Mouse (Mus musculus): Measurements from ENCODE around the gene Ly86. TPM values are rescaled to one million over a fixed set of nuclear protein-coding genes. Genes with fewer than 3 reads are reported as not detected.

The Ly86 gene
- polyA plus RNA-seq, 1 experiment from 2014 or later = 14.1 TPM

DNA sequence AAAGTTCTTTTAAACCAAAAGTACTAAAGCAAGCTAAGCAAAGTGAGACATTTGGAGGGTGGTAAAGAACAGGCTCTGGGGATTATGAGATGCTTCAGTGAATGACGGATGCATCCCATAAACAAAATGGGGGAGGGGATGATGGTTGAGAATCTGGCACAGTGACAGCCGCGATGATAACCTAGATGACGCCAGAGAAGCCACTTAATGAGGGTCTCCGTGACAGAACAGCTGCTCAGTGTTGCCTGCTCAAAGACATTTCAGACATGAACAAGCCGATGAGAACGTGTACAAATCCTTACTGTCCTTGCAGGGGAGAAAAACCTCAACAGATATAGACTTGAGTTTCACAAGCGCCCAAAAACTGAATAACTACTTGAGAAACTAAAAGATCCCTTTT, 15.3 kb upstream of the Ly86 start:
- no peak for ATAC-seq (ENCODE audit: insufficient read depth, low FRiP score, low read depth)
- no peak overlapping the region for H3K4me3 ChIP-seq (replicated peaks)
- H3K27ac ChIP-seq = no peak overlapping the region
- H3K4me1 ChIP-seq = no peaks in the 10 kb centered on the region
- H3K9me3 ChIP-seq = no peaks in the 10 kb centered on the region
- no peaks in the 10 kb centered on the region for H3K27me3 ChIP-seq (replicated peaks)
- H3K36me3 ChIP-seq = no peaks in the 10 kb centered on the region
- no peak overlapping the region for H3K9ac ChIP-seq
- 67% methylated on average over 8 of the region's 8 CpGs for WGBS
- no peak overlapping the region for H3K4me2 ChIP-seq

- no peaks in the 10 kb centered on the region for H3K27me3 ChIP-seq (replicated peaks)
- no peaks in the 10 kb centered on the region for H3K9me3 ChIP-seq
- no peak for ATAC-seq (ENCODE audit: insufficient read depth, low FRiP score, low read depth)
- no peak overlapping the region for H3K27ac ChIP-seq
- H3K4me3 ChIP-seq (replicated peaks) = no peak overlapping the region
- H3K4me2 ChIP-seq = no peak overlapping the region
- 80% methylated on average over 4 of the region's 4 CpGs for WGBS
- no peak overlapping the region for H3K9ac ChIP-seq
- no peaks in the 10 kb centered on the region for H3K4me1 ChIP-seq
- H3K36me3 ChIP-seq = no peaks in the 10 kb centered on the region
Measured at GRCm38 (mm10) chr13:37330971-37331370, 14.0 kb upstream of the Ly86 start.

DNA sequence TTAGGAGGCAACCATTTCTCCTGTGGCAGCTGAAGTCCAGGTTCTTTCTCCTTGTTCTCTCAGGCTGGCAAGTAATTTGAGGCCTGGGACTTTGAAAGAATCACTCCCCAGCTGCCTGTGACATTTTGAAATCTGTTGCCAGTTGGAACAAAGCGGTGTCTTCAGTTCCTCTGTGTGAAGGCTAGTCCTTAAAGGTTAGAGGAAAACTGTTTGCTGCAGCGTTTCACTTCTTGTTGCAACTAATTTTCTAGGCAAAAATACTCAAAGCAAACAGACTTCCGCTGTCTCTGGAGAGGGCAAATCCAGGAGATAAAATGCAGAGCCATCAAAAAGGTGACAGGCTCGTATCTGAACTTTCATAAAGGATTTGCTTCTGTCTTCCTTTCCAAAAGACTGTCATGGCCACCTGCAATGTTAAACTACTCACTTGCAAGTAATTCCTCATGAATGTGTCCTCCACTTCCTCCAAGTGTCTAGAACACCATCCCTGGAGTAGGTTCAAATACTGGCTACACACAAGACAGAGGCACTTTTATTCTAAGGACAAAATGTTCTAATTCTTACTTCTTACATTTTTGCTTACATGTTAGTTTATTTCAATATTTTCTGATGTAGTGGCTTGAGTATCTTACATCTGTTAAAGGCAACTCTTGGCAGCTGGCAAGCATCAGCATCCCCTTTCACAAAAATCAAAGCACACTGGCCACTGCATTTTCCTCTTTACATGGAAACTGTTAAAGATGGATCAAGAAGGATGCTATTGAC, 12.0 kb upstream of the Ly86 start:
- H3K9me3 ChIP-seq = no peaks in the 10 kb centered on the region
- WGBS = 77% methylated on average over 4 of the region's 4 CpGs
- H3K4me2 ChIP-seq = no peak overlapping the region
- H3K36me3 ChIP-seq = no peaks in the 10 kb centered on the region
- H3K9ac ChIP-seq = no peak overlapping the region
- H3K27ac ChIP-seq = no peak overlapping the region
- no peak for ATAC-seq (ENCODE audit: insufficient read depth, low FRiP score, low read depth)
- H3K4me1 ChIP-seq = no peaks in the 10 kb centered on the region
- no peaks in the 10 kb centered on the region for H3K27me3 ChIP-seq (replicated peaks)
- H3K4me3 ChIP-seq (replicated peaks) = no peak overlapping the region

DNA sequence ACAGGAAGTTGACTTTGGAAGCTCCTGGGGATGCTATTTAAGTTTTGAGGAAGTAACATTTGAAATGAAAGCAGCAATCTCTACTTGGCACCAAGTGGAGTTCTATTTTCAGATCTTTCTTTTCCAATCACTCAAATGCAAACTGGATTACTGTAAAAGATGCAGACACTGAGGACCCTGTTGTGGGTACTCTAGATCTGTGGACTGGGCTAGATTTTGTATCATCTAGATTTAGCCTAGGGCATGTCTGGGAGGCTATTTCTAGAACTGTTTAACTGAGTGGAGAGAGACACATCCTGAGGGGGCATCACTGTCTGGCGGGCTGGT, 11.5 kb upstream of the Ly86 start:
- Histone ChIP-seq H3K9ac (no peak overlapping the region), H3K27ac (no peak overlapping the region), H3K27me3 (replicated peaks) (no peaks in the 10 kb centered on the region), H3K4me2 (no peak overlapping the region), H3K36me3 (no peaks in the 10 kb centered on the region), H3K9me3 (no peaks in the 10 kb centered on the region), H3K4me3 (replicated peaks) (no peak overlapping the region), H3K4me1 (no peaks in the 10 kb centered on the region)
- 78% methylated on average over 1 of the region's 1 CpGs for WGBS
- ATAC-seq (ENCODE audit: insufficient read depth, low FRiP score, low read depth) = no peak

DNA sequence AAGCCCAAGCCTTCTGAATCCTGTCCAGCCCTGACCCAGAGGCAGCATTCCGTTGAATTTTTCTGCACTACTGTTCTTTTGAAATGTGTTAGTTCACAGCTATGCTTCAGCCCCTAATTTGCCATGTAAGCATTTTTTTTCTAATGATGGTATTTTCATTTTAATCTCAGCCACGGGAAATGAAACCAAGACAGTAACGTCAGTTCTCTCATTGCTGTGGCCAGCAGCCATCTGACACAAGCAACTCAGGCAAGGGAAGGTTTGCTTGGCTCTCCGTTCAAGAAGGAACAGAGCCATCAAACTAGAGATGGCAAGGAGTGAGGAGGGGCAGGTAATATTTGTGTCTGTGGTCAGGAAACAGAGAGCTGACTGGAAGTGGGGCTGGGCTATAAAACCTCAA, 7.7 kb upstream of the Ly86 start:
- no peaks in the 10 kb centered on the region for H3K36me3 ChIP-seq
- H3K4me1 ChIP-seq = no peaks in the 10 kb centered on the region
- H3K27me3 ChIP-seq (replicated peaks) = no peaks in the 10 kb centered on the region
- H3K9ac ChIP-seq = no peak overlapping the region
- H3K4me3 ChIP-seq (replicated peaks) = no peak overlapping the region
- no peak for ATAC-seq (ENCODE audit: insufficient read depth, low FRiP score, low read depth)
- H3K9me3 ChIP-seq = no peaks in the 10 kb centered on the region
- H3K4me2 ChIP-seq = no peak overlapping the region
- WGBS = 75% methylated on average over 4 of the region's 4 CpGs
- no peak overlapping the region for H3K27ac ChIP-seq

DNA sequence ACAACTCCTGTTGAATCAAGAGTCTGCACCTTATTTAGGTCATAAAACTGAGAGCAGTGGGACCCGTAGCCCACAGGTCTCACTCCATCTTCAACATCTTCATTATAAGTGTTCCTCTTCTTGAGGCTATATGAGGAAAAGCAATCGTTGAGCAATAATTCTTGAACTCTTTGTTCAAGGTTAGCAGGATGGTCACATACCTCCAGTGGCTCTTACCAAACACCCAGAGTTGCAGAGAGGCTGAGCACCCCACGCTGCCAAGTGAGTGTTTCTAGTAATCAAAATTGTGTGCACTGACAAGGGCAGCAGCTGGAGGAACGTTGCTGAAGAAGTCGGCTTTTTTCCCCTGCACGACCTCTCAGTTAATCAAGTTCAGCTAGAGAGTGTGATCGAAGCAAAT, 7.1 kb upstream of the Ly86 start:
- no peaks in the 10 kb centered on the region for H3K36me3 ChIP-seq
- no peak for ATAC-seq (ENCODE audit: insufficient read depth, low FRiP score, low read depth)

DNA sequence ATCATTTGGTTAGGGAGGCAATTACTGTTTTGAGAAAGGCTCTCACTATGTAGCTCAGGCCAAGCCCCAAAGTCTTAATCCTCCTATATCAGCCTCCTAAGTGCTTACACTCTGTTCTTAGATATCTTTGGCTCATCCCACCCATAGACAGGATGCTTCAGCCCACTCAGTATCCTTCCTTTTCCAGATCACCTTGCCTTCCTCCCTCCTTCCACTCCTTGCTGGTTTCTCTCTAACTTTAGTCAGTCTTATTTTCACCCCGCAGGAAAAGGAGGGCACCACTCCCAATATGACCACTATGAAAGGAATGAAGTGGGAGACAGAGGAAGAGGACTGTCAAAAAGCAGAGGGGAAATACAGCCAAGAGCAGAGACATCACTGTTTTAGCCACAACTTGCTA, 2.2 kb upstream of the Ly86 start:
- Histone ChIP-seq H3K27me3 (replicated peaks) (no peaks in the 10 kb centered on the region), H3K4me2 (no peak overlapping the region), H3K4me3 (replicated peaks) (no peak overlapping the region), H3K27ac (no peak overlapping the region), H3K4me1 (no peaks in the 10 kb centered on the region), H3K9ac (no peak overlapping the region), H3K36me3 (no peaks in the 10 kb centered on the region), H3K9me3 (no peaks in the 10 kb centered on the region)
- 80% methylated on average over 1 of the region's 1 CpGs for WGBS
- ATAC-seq (ENCODE audit: insufficient read depth, low FRiP score, low read depth) = no peak

More for the DNA sequence above, 7.1 kb upstream of the Ly86 start:
- 73% methylated on average over 7 of the region's 7 CpGs for WGBS
- Histone ChIP-seq H3K27ac (no peak overlapping the region), H3K9me3 (no peaks in the 10 kb centered on the region), H3K4me1 (no peaks in the 10 kb centered on the region), H3K4me3 (replicated peaks) (no peak overlapping the region), H3K4me2 (no peak overlapping the region), H3K27me3 (replicated peaks) (no peaks in the 10 kb centered on the region), H3K9ac (no peak overlapping the region)

GRCm38 (mm10) chr13:37345823-37346222, 815 bp downstream of the Ly86 start:
- H3K27me3 ChIP-seq (replicated peaks) = no peaks in the 10 kb centered on the region
- ATAC-seq (ENCODE audit: insufficient read depth, low FRiP score, low read depth) = no peak
- no peak overlapping the region for H3K4me3 ChIP-seq (replicated peaks)
- H3K4me2 ChIP-seq = no peak overlapping the region
- no peak overlapping the region for H3K9ac ChIP-seq
- 88% methylated on average over 10 of the region's 10 CpGs for WGBS
- H3K36me3 ChIP-seq = no peaks in the 10 kb centered on the region
- no peak overlapping the region for H3K27ac ChIP-seq
- H3K9me3 ChIP-seq = no peaks in the 10 kb centered on the region
- H3K4me1 ChIP-seq = no peaks in the 10 kb centered on the region

DNA sequence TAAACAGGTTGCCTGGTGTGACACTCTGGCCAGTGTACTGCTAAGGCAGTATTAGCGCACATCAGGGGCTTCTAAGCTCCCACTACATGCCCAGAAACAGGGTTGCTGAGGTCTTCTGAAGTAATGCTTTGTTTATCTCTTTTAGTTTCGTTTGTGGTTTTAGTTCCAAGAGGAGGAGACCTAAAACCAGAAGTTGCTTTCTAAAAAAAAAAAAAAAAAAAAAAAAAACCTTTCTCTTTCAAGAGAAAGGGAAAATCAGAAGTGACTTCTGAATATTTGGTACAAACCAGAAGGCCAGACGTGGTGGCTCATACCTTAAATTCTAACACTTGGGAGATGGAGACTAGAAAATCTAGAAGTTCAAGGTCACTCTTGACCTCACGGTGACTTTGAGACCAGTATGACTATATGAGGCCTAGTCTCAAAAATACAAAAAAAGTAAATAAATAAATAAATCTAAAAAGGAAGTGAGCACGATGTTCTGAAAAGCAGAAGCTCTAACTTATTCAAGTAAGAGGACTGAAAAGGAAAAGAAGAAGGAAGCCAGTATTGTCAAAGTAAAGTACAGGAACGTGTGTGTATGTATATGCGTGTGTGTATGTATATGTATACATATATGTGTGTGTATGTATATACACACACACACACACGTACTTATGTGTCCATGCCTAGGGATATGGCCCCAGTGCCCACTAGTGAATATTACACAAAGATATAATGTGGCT, 3.0 kb downstream of the Ly86 start:
- 72% methylated on average over 8 of the region's 8 CpGs for WGBS
- no peak for ATAC-seq (ENCODE audit: insufficient read depth, low FRiP score, low read depth)
- H3K9me3 ChIP-seq = no peaks in the 10 kb centered on the region
- H3K27ac ChIP-seq = no peak overlapping the region
- no peaks in the 10 kb centered on the region for H3K36me3 ChIP-seq
- no peaks in the 10 kb centered on the region for H3K27me3 ChIP-seq (replicated peaks)
- H3K4me2 ChIP-seq = no peak overlapping the region
- H3K9ac ChIP-seq = no peak overlapping the region
- no peaks in the 10 kb centered on the region for H3K4me1 ChIP-seq
- no peak overlapping the region for H3K4me3 ChIP-seq (replicated peaks)

DNA sequence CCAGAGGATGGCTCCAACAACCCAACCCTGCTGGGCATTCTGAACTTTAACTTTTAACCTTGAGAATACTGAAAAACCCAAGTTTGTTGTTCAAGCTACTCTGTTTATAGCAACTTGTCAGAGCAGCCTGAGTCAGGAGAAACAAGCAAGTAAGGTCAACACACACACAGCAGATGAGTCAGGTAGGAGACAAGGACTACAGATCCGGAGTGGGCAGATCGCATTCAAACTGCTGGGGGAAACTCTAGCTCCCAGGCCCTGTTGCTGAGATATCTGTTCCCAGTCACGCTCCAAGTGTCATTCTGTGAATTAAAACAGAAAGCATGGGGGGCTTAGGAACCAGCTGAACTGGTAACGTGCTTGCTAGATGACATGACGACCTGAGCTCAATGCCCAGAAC, 4.0 kb downstream of the Ly86 start:
- Histone ChIP-seq H3K4me3 (replicated peaks) (no peak overlapping the region), H3K27ac (no peak overlapping the region), H3K4me1 (0 out of 2 replicates have a peak, but pooled peaks cover 4% of the 10 kb centered on the region), H3K9ac (no peak overlapping the region), H3K9me3 (no peaks in the 10 kb centered on the region), H3K27me3 (replicated peaks) (no peaks in the 10 kb centered on the region), H3K4me2 (no peak overlapping the region), H3K36me3 (no peaks in the 10 kb centered on the region)
- no peak for ATAC-seq (ENCODE audit: insufficient read depth, low FRiP score, low read depth)
- WGBS = 81% methylated on average over 5 of the region's 5 CpGs

GRCm38 (mm10) chr13:37353016-37353415, 8.0 kb downstream of the Ly86 start:
- 0 out of 2 replicates have a peak, but pooled peaks cover 5% of the 10 kb centered on the region for H3K4me1 ChIP-seq
- no peak overlapping the region for H3K9ac ChIP-seq
- ATAC-seq (ENCODE audit: insufficient read depth, low FRiP score, low read depth) = no peak
- no peaks in the 10 kb centered on the region for H3K9me3 ChIP-seq
- H3K36me3 ChIP-seq = no peaks in the 10 kb centered on the region
- H3K4me3 ChIP-seq (replicated peaks) = no peak overlapping the region
- H3K27ac ChIP-seq = no peak overlapping the region
- H3K27me3 ChIP-seq (replicated peaks) = no peaks in the 10 kb centered on the region
- 49% methylated on average over 2 of the region's 2 CpGs for WGBS
- H3K4me2 ChIP-seq = no peak overlapping the region

DNA sequence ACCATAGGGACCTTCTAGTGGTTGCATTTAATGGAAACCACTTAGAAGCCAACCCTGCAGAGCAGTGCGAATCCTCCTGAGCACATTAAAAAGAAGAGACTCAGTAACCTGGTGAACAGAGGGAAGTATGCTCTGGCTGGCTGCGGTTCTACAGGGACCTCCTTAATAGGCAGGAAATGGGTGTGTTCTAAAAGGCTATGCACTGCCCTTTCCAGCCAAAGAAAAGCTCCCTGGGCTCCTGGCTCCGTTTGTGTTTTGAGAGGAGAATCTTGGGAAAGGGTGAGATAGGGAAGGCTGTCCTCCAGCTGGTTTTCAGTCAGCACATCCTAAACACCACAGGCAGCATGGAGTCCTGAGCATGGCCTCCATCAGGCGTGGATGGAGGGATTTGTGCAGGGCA, 8.9 kb downstream of the Ly86 start:
- Histone ChIP-seq H3K27ac (no peak overlapping the region), H3K9ac (no peak overlapping the region), H3K4me3 (replicated peaks) (no peak overlapping the region), H3K27me3 (replicated peaks) (no peaks in the 10 kb centered on the region), H3K36me3 (no peaks in the 10 kb centered on the region), H3K4me1 (0 out of 2 replicates have a peak, but pooled peaks cover 5% of the 10 kb centered on the region), H3K4me2 (no peak overlapping the region), H3K9me3 (no peaks in the 10 kb centered on the region)
- ATAC-seq (ENCODE audit: insufficient read depth, low FRiP score, low read depth) = no peak
- 51% methylated on average over 4 of the region's 4 CpGs for WGBS

Data from stomach, embryonic 15.5 days (tissue).